Mouse (Mus musculus): ENCODE data around the gene Smco2. TPM values are rescaled to one million over a fixed set of nuclear protein-coding genes. Genes with fewer than 3 reads are reported as not detected.

Smco2 gene
- total and polyA plus RNA-seq, 3 experiments, result not detected

DNA sequence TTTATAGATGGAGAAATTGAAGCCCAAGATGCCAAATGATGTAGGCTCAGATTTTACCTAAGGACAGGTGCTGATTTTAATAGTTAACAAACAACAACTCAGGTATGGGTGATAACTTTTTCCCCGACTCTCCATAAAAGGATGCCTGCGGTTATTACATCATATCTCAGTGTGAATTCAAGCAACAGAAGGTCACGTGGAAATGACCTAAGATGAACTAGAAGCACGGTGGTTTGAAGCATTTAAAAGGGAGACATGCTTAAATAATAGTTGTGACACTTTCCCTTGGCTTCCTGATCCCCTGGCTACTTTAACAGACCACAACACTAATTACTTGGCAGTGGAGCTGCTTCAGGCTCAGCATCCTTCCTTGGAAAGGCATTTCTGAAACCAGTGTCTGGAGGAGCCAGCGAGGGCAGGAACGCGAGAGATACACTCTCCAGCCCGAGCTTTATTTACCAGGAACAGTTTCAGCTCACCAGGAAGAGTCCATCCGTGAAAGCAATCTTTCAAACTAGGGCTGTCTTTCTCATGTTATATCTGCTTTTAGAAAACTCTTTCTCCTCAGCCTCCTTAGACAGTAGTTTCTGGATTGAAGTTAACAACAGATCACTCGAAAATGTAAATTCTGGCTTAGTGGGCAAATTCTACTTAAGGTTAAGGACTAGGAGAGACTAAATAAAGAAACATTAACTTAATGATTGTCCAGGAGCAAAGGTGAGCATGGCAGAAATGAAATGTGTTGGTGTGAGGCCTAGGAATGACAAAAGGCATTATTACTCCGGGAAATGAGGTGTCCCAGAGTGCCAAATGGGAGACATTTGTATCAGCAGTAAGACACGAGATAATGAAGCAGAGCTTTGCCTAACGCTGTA is 32.2 kb downstream of the Smco2 start:
- no peaks in the 10 kb centered on the region for H3K9me3 ChIP-seq (replicated peaks; ENCODE audit: insufficient read depth, low read length)
- peaks cover 0 to 4% of the 10 kb centered on the region in 2 experiments; a peak in 2 of 4 replicates for H3K36me3 ChIP-seq (ENCODE audit: control insufficient read depth in 1 of 2, insufficient read depth in 2 of 2, low read length in 2 of 2)
- H3K79me2 ChIP-seq (ENCODE audit: control insufficient read depth, insufficient read depth, low read length, poor library complexity), result no peaks in the 10 kb centered on the region
- peaks cover 2 to 5% of the 10 kb centered on the region in 2 experiments; a peak in 3 of 4 replicates for H3K4me1 ChIP-seq (ENCODE audit: control insufficient read depth in 1 of 2, insufficient read depth in 2 of 2, low read length in 2 of 2)
- H3K27me3 ChIP-seq (ENCODE audit: control insufficient read depth in 1 of 2, insufficient read depth in 2 of 2, low read length in 2 of 2), result no peaks in the 10 kb centered on the region
- TF ChIP-seq BHLHE40 (IDR thresholded peaks at IDR 0.05; ENCODE audit: borderline replicate concordance, low read depth, low read length) (no peak), KAT2A (conservative IDR thresholded peaks at IDR 0.05; ENCODE audit: low read depth, low read length) (no peak), GABPA (IDR thresholded peaks at IDR 0.05; ENCODE audit: low read depth, low read length) (no peak), TBP (IDR thresholded peaks at IDR 0.05; ENCODE audit: low read depth, low read length) (no peak), CHD2 (IDR thresholded peaks at IDR 0.05; ENCODE audit: low read length) (no peak), CTCF (IDR thresholded peaks at IDR 0.05 in 2 of 3, conservative IDR thresholded peaks at IDR 0.05 in 1 of 3; ENCODE audit: control insufficient read depth in 1 of 3, insufficient read depth in 1 of 3, low read depth in 2 of 3, low read length in 3 of 3, poor library complexity in 1 of 3, severe bottlenecking in 1 of 3) (no peak), RAD21 (IDR thresholded peaks at IDR 0.05; ENCODE audit: low read depth, low read length) (no peak), ZKSCAN1 (IDR thresholded peaks at IDR 0.05; ENCODE audit: low read depth, low read length) (no peak), USF2 (IDR thresholded peaks at IDR 0.05; ENCODE audit: borderline replicate concordance in 1 of 2, insufficient read depth in 1 of 2, low read depth in 1 of 2, low read length in 2 of 2) (no peak), MYC (IDR thresholded peaks at IDR 0.05; ENCODE audit: low read depth, low read length) (no peak), MAZ (IDR thresholded peaks at IDR 0.05; ENCODE audit: low read depth, low read length) (no peak), HCFC1 (IDR thresholded peaks at IDR 0.05; ENCODE audit: low read depth, low read length) (no peak)
- DNase-seq (ENCODE audit: low read depth, low spot score), result no peak
- no peak overlapping the region for H3K27ac ChIP-seq (ENCODE audit: control insufficient read depth, low read depth, low read length)
- no peak overlapping the region for H3K4me3 ChIP-seq (ENCODE audit: control insufficient read depth in 1 of 2, insufficient read depth in 1 of 2, low read depth in 2 of 2, low read length in 2 of 2)
- no peak overlapping the region for H3K9ac ChIP-seq (ENCODE audit: control insufficient read depth, low read depth, low read length, poor library complexity, severe bottlenecking)

DNA sequence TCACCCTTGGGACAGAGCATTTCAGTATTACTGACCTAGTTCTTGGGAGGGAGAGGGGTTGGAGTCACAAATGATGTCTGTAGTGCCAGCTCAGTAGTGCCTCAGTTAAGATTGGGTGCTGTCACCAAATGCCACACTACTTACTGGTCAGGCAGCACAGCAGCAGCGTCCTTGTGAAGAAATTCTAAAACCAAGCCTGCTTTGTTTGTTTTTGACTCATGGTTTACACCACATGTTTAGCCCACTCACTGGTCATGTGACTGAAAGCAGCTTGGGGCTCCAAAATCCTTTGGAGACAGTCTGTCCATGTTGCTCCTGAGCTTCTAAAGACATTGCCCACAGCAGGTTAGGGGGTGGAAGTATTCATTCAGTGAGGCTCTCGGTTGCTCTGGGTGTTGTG is 33.5 kb downstream of the Smco2 start:
- Histone ChIP-seq H3K27me3 (ENCODE audit: control insufficient read depth in 1 of 2, insufficient read depth in 2 of 2, low read length in 2 of 2) (no peaks in the 10 kb centered on the region), H3K4me1 (ENCODE audit: control insufficient read depth in 1 of 2, insufficient read depth in 2 of 2, low read length in 2 of 2) (peaks cover 4 to 9% of the 10 kb centered on the region in 2 experiments), H3K9me3 (replicated peaks; ENCODE audit: insufficient read depth, low read length) (no peaks in the 10 kb centered on the region), H3K36me3 (ENCODE audit: control insufficient read depth in 1 of 2, insufficient read depth in 2 of 2, low read length in 2 of 2) (peaks cover 0 to 10% of the 10 kb centered on the region in 2 experiments; a peak in 2 of 4 replicates), H3K27ac (ENCODE audit: control insufficient read depth, low read depth, low read length) (no peak overlapping the region), H3K79me2 (ENCODE audit: control insufficient read depth, insufficient read depth, low read length, poor library complexity) (peaks cover 3% of the 10 kb centered on the region; the same call in 1 of the 2 replicates), H3K9ac (ENCODE audit: control insufficient read depth, low read depth, low read length, poor library complexity, severe bottlenecking) (no peak overlapping the region), H3K4me3 (ENCODE audit: control insufficient read depth in 1 of 2, insufficient read depth in 1 of 2, low read depth in 2 of 2, low read length in 2 of 2) (no peak overlapping the region)
- no peak for DNase-seq (ENCODE audit: low read depth, low spot score)
- TF ChIP-seq BHLHE40 (IDR thresholded peaks at IDR 0.05; ENCODE audit: borderline replicate concordance, low read depth, low read length), result no peak
- 0 out of 2 replicates have a peak, but pooled peaks have one; percentile 27 for TF ChIP-seq USF1 (IDR thresholded peaks at IDR 0.05; ENCODE audit: low read depth, low read length)
